Mouse (Mus musculus) heart, adult 10 weeks (tissue): ENCODE data around the gene Car14. TPM values are rescaled to one million over a fixed set of nuclear protein-coding genes. Genes with fewer than 3 reads are reported as not detected.

ENCODE experiments used
- polyA plus RNA-seq: library from polyadenylated mRNA; stranded (reverse); fragments of 350-450 nt; fragmentation: Illumina TruSeq; extraction: RNeasy Lipid Tissue Mini Kit (QIAGEN cat#74804); gene quantifications from one replicate; pipeline ENCODE4 v1.2.3, GENCODE M21; 2014; ENCODE audit warnings: low read depth, low replicate concordance

The Car14 gene
- 199 TPM for polyA plus RNA-seq

DNA sequence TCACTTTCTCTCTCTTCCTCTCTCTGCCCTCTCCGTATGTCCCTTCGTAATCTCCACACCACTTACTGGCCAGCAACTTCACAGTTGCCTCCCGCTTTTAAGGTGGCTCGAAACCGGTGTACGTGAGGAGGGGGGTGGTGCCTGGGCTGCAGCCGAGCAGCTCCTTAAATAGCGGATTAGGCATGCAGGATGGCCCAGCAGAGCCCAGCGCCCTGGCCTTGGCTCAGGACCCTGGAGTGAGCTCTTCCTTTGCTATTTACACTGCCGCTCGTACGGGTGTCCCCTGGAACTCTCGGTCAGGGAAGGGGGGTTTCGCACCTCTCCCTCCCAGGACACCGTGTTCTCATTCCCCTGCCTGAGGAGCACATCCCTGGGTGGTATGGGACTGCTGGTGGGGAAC is at the start of gene Car14:
TSS of gene Car14 (minus strand) at position 124 of the 400 bp plus-strand sequence.

DNA sequence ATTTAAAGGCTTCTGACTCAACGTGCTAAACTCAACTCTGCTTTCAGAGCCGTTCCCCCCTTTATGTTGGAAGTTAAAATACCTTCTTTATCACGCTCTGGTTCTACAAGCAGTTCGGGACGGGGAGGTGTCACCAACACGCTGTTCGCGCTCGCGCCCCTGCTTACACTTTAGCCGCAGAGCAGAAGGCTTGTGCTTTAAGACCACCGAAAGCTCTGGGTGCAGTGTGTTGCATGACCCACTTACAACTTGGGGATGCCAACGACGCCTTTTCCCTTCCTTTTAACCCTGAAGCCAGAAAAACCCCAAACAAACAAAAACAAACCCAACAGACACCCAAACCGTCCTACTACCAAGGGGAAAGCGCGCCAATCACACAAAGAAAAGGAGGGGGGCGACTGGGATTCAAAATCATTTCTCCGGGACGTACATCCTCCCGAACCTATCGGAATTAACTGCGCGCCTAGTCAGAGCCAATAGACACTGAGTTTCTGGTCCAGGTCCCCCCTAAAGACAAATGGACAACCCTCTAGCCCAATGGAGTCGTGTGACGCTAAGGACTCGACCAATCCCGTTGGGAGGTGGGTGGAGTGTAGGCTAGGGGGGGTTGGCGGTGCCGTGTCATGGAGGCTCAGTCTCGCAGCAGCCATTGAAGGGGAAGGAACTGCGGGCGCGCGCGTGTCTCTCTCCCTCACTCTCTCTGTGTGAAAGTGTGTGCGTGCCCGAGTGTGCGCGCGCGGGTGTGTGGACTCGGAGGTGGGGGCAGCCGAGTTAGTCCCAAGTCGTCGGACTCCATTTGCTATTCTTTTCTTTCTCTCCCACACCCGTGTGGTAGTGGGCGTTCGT is 24.4 kb upstream of the Car14 start, which contains the start of gene Anp32e:
TSS of gene Anp32e (plus strand) at position 589 of the 846 bp plus-strand sequence.

DNA sequence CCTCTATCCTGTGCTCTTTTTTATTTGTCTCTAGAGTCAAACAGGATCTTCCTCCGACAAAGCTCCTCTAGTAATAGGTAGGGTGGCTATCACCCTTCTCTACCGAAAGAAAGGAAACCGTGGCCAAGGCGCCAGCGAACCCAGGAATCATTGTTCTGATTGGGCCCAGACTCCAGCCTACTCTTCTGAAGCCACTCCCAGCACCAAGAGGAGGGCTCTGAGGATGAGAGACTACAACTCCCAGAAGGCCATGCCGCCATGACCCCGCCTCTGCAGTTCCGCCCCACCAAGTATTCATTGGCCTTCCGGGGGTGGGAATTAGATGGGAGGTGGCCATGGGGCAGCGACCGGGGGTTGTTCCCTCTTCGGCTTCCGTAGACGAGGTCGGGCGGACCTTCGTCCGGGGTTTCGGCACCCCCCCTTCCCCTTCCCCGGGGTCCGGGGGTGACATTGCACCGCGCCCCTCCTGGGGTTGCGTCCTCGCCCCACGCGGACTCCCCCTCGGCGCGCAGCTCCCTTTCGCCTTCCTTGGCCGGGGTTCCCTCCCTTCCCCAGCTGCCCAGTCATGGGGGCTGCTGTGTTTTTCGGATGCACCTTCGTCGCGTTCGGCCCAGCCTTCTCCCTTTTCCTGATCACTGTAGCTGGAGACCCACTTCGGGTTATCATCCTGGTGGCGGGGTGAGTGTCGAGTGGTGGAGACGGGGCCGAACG is 10.7 kb downstream of the Car14 start, which contains the start of gene Aph1a:
TSS of gene Aph1a (plus strand) at position 364 of the 711 bp plus-strand sequence.

DNA sequence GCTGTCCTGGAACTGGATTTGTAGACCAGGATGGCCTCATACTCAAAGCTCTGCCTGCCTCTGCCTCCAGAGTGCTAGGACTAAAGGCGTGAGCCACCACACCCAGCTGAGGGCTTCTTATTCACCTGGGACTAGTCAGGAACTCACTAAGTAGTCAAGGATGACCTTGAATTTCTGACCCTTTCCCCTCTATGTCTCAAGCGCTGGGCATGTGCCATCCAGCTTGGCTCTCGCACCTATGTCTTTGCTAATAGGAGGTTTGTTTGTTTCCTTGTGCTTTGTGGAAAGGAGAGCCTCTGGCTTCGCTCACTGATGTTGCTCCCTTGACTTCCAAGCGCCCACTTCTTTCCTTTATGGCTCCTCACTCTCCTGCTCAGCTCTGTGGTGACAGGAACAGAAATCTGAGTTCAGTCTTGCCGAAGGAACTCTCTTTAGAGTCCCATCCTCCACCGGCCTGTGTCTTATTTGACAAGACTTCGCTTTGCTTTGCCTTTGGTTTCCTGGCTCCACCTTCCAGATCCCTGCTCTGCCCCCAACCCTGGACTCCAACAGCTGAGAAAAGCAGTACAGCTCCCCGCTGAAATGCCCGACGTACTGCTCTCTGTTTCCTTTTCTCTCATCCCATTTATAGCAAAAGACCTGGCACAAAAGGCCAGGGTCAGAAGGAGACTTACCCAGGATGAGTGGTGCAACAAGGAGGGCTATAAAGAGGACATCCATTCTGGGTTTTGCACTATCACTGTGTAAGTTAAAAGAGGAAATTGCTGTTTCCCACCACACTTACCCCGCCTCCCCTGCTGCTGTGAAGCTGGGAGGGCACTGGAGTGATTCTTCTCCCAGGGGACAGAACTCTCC is 13.1 kb downstream of the Car14 start, which contains the start of gene BC028528:
TSS of gene BC028528 (minus strand) at position 795 of the 855 bp plus-strand sequence.

DNA sequence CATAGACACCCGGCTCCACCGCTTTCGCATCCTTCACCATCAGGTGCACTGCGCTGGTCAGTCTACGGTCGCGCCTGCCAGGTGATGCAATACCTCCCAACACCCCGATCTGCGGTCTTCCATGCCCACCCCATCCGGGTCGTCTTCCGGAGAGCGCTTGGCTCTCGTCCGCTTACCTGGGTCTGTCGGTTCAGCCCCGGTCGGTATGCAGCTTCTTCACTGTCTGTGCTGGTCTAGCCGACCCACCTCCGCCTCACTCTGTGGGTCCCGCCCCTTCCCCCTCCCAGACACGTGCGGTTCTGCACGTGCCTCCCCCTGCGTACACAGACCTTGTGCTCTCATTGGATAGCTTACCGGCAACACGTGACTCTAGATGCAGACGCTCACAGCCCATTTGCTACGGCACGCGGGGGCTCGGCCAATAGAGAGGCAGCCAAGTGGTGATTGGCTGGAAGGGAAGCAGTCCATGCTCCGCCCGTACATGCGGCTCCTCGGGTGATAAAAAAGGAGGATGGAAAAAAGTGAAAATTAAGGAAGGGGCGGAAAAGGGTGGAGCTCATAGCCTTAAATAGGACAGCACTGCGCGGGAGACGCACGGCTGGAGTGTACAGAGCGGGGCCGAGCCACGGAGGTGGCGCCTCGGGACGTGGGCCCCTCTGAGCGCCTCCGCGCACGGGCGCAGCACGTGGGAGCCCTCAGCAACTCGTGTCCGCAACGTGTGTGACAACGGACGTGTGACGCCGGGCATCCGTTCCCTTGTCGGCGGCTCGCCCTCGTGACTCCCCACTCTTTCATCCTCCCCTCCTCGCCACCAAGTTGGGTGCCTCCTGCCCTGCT is 22.3 kb downstream of the Car14 start, which contains the start of gene Ciart:
TSS of gene Ciart (minus strand) at position 273 of the 837 bp plus-strand sequence.

DNA sequence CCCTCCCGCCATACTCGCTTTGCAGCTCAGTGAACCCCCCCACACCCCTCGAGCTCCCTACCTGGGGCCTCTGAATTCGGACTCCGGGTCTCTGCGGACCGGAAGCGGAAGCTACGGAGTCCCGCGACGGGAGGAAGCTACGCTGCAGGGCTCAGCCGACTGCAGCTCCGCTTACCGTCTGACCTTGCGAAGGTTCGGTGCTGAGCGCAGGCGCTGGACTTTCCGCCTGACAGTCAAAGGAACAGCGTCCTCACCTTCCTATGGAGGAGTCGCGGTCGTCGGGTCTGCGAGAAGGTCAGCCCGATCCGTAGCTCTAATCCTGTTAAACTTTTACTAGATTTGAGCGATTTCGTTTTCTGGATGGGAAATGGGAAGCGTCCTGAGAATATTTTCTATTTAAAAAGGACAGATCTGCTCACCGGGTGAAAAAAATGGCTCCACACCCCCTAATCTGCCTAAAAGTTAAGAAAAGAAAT is 33.1 kb downstream of the Car14 start, which contains the start of gene Mrps21:
TSS of gene Mrps21 (minus strand) at position 128 of the 476 bp plus-strand sequence.

DNA sequence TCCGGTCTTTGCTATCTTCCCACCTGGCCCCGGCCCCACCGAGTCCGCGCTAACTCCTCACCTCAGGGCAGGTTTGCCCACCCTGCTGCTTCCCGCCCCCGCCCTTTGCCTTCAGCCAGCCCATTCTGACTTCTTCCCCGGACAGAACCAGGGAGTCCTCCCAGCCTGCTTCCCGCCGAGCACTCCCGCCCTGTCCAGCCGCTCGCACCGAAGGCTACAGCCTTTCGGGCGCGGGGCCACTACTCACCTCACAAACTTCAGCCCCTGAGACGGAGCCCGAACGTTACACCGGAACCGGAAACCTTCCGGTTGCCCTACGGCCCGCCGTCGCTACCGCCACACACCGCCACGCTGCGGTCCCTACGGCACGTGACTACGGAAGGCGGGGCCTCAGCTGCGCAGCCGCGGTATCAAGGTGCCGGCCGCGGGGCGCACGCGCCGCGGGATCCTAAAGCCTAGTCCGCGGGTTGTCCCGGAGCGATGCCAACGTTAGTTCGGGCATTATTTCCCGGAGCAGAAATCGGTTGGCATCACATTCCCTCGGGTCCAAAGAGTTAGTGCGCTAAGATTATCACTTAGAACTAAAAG is 48.9 kb downstream of the Car14 start, which contains the start of gene Prpf3:
TSS of gene Prpf3 (minus strand) at position 384 of the 588 bp plus-strand sequence.

Other genes with a start within 250 kb of the Car14 start
- gene Mcl1, start 245.9 kb downstream of the Car14 start, polyA plus RNA-seq = 125 TPM
- gene Adamtsl4, start 216.8 kb downstream of the Car14 start, polyA plus RNA-seq = 41.3 TPM
- 54.6 TPM for gene Ecm1, start 165.1 kb downstream of the Car14 start, polyA plus RNA-seq
- 42.7 TPM for gene Tars2, start 144.5 kb downstream of the Car14 start, polyA plus RNA-seq
- 17.4 TPM for gene Rprd2, start 85.8 kb downstream of the Car14 start, polyA plus RNA-seq
- gene Prpf3, start 48.8 kb downstream of the Car14 start, polyA plus RNA-seq = 20.2 TPM
- 443 TPM for gene Mrps21, start 33.2 kb downstream of the Car14 start, polyA plus RNA-seq
- 3.8 TPM for gene Ciart, start 22.4 kb downstream of the Car14 start, polyA plus RNA-seq
- gene BC028528, start 12.7 kb downstream of the Car14 start, polyA plus RNA-seq = 17.9 TPM
- 82.4 TPM for gene Aph1a, start 10.7 kb downstream of the Car14 start, polyA plus RNA-seq
- 68.1 TPM for gene Anp32e, start 24.6 kb upstream of the Car14 start, polyA plus RNA-seq
- gene Plekho1, start 91.3 kb upstream of the Car14 start, polyA plus RNA-seq = 86.2 TPM
- 16.6 TPM for gene Vps45, start 153.8 kb upstream of the Car14 start, polyA plus RNA-seq
- gene Otud7b, start 199.8 kb upstream of the Car14 start, polyA plus RNA-seq = 26.9 TPM